Mouse (Mus musculus) macrophage (primary cell): ENCODE data around the gene Zfp871. TPM values are rescaled to one million over a fixed set of nuclear protein-coding genes. Genes with fewer than 3 reads are reported as not detected.

Experiments
- polyA plus RNA-seq: library from polyadenylated mRNA; stranded (reverse); fragments of 250-400 nt; gene quantifications from 3 replicates; pipeline ENCODE4 v1.2.4, GENCODE M21; 2018; ENCODE audit warnings: inconsistent platforms

Zfp871 gene
- polyA plus RNA-seq, 1 experiment from 2014 or later, result 7.9 TPM

Other genes with a start within 250 kb of the Zfp871 start
- gene Cyp4f37, start 167.0 kb downstream of the Zfp871 start, polyA plus RNA-seq, result not detected in 3 replicates
- not detected in 3 replicates for gene Cyp4f40, start 129.4 kb downstream of the Zfp871 start, polyA plus RNA-seq
- gene Cyp4f15, start 102.7 kb downstream of the Zfp871 start, polyA plus RNA-seq, result not detected in 3 replicates
- gene Zfp811, start 21.6 kb upstream of the Zfp871 start, polyA plus RNA-seq, result 0.06 to 0.16 TPM in 2 of 3 replicates, not detected in the other
- 2.2 to 2.8 TPM (median 2.3 TPM) in 3 replicates for gene Zfp799, start 42.0 kb upstream of the Zfp871 start, polyA plus RNA-seq
- gene Zfp870, start 103.4 kb upstream of the Zfp871 start, polyA plus RNA-seq, result 1.7 to 2.7 TPM (median 1.8 TPM) in 3 replicates
- gene Cyp4f14, start 129.1 kb upstream of the Zfp871 start, polyA plus RNA-seq, result not detected in 3 replicates
- 18.9 to 23.1 TPM (median 21.1 TPM) in 3 replicates for gene Cyp4f13, start 159.1 kb upstream of the Zfp871 start, polyA plus RNA-seq
- 5.8 to 7.5 TPM (median 6.6 TPM) in 3 replicates for gene Zfp472, start 177.5 kb upstream of the Zfp871 start, polyA plus RNA-seq
- 6.6 to 9.1 TPM (median 7.2 TPM) in 3 replicates for gene Zfp952, start 204.8 kb upstream of the Zfp871 start, polyA plus RNA-seq
- gene Zfp763, start 245.1 kb upstream of the Zfp871 start, polyA plus RNA-seq, result 1.9 to 3.2 TPM (median 3.1 TPM) in 3 replicates